Mouse (Mus musculus) activated CD4-positive, CD25-positive, alpha-beta regulatory T cell, adult 9 weeks (primary cell): ENCODE results near the gene Rragd. TPM values are rescaled to one million over a fixed set of nuclear protein-coding genes. Genes with fewer than 3 reads are reported as not detected.

ENCODE experiments used
- polyA plus RNA-seq: library from polyadenylated mRNA; unstranded; fragments of 100-300 nt; shearing (Covaris generic); gene quantifications from one replicate; pipeline ENCODE4 v1.2.1, GENCODE M21; 2017

Gene Rragd
- polyA plus RNA-seq: 13.7 TPM

DNA sequence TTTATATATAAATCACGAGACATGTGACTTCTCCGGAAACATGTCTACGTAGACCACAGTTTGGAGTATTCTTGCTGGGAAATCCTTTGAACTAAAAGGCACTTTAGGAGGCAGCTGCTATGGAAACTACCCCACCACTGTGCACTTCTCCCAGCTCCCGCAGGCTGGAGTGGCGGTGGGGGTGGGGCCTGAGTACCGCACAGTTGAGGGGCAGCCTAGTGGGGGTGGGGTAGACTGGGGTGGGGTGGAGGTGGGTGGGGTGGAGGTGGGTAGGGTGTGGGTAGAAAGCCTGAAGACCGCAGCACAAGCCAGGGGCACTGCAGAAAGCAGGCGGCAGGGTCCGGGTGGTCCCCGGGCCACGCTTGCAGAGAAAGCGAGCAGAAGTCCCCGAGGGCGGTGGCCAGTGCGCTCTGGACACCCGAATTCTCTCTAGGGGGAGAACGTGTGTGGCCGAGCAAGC is at the start of gene Rragd:
TSS of gene Rragd (plus strand) at position 322 of the 460 bp plus-strand sequence.

DNA sequence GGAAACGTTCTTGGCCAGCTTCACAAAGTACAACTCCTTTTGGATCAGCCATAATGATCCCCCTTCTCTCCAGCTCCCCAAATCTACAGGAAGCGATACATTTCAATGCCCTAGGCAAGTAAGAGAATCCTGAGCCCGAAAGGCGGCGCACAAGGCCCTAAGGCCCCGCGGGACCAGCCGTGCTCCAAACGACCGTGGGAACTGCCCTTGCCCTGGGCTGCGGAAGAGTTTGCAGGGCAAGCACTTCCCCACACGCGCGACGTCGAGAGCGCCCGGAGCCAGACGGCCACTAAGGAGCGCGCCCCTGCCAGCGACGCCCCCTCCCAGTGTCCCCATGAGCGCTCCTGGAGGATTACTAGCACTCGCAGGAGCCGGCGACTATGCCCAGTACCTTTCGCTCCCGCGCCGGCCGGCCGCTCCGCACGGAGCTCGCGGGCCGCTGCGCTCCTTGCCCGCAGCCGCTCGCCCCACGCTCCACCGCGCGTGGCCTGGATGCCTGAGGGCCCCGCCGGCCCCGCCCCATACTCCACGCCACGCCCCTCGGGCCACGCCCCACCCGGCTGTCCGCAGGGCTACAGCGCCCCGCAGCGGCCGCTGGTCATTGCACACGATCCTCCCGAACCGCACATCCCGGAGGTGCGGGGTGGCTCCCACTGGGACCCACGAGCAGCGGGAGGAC is 32.3 kb upstream of the Rragd start, which contains the start of gene Ankrd6:
TSS of gene Ankrd6 (minus strand) at position 486 of the 679 bp plus-strand sequence.

DNA sequence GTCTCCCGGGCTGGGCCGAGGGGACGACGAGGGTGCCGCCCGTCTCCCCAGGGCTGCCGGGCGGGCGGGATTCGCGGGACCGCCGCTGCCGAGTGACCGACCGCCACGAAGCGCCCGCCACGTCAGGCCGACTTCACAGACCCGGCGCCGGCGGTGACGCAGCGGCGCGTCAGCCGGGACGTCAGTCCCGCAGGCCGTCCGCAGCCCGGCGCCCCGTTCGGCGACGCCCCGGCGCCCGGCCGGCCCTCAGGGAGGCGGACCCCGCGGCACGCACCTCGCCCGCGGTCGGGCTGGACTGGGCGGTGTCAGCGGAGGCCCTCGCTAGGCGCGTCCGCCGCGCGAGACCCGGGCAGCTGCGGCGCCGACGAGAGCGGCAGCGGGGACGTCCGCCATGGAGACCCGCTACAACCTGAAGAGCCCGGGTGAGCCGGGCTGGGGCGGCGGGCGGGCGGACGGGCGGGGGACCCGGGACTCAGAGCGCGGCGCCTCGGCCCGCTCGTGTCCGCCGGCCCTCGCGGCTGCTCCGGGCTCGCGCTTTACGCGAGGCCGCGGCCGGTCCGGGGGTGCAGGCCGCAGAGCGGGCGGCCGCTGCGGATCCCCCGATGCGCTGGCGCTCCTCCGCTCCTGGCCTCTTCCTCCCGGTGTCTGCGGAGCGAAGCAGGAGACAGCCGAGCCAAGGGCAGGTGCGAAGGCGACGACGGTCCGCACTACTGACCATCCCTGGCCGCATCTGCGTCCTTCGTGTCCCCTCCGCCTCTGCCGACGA is 48.5 kb downstream of the Rragd start, which contains the start of gene Ube2j1:
TSS of gene Ube2j1 (plus strand) at position 222 of the 766 bp plus-strand sequence.

DNA sequence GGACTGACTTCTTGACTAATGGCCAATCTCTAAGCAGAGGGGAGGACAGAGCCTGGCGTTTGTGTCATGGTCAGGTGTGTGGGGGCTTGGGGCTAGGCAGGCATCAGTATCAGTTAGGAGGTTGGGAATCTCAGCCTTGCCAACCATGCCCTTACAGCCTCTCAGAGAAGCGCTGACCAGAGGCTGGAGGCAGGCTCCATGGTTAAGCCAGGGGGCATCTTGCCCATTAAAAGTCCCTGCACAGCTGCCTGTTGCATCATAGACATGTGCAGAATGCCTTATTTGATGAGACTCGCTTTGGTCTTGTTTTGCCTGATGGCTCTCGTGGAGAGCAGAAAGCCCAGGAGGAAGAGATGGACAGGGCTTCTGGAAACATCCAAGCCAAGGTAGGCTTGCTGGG is 80.1 kb downstream of the Rragd start, which contains the start of gene Gabrr2:
TSS of gene Gabrr2 (plus strand) at position 19 of the 400 bp plus-strand sequence.

Other genes with a start within 250 kb of the Rragd start
- 77.9 TPM for gene Lyrm2, start 182.8 kb upstream of the Rragd start, polyA plus RNA-seq
- gene Ankrd6, start 32.2 kb upstream of the Rragd start, polyA plus RNA-seq: 4.2 TPM
- gene Ube2j1, start 48.4 kb downstream of the Rragd start, polyA plus RNA-seq: 60.6 TPM
- gene Gabrr2, start 80.0 kb downstream of the Rragd start, polyA plus RNA-seq: 18.2 TPM
- gene Gabrr1, start 149.5 kb downstream of the Rragd start, polyA plus RNA-seq: not detected
- not detected for gene Pm20d2, start 206.7 kb downstream of the Rragd start, polyA plus RNA-seq
- 2.3 TPM for gene Srsf12, start 226.0 kb downstream of the Rragd start, polyA plus RNA-seq